Mouse (Mus musculus) myocyte (in vitro differentiated cells): ENCODE data around the gene Hoxd10.

Experiments used
- CEBPB ChIP-seq: IDR thresholded peaks from 2 replicates; pipeline ENCODE4 v1.6.1; 2011; ENCODE audit warnings: mild to moderate bottlenecking, moderate library complexity; ENCODE audit not compliant: poor library complexity, insufficient read depth, severe bottlenecking
- E2F4 ChIP-seq: IDR thresholded peaks from one replicate; pipeline ENCODE4 v1.6.1; 2011; ENCODE audit warnings: mild to moderate bottlenecking, control low read depth, moderate library complexity; ENCODE audit not compliant: insufficient read depth
- MAX ChIP-seq: IDR thresholded peaks from one replicate; pipeline ENCODE4 v1.6.1; 2011; ENCODE audit warnings: low read depth, mild to moderate bottlenecking, control low read depth
- MYOG ChIP-seq, 3 experiments: IDR thresholded peaks; one replicate each; pipeline ENCODE4 v1.6.1; 2011; ENCODE audit warnings: control low read depth in 2 of 3, low read depth in 2 of 3, mild to moderate bottlenecking in 2 of 3; ENCODE audit not compliant: insufficient read length in 2 of 3, control insufficient read depth in 1 of 3, insufficient read depth in 1 of 3
- POLR2A ChIP-seq: IDR thresholded peaks from one replicate; pipeline ENCODE4 v1.6.1; 2011; ENCODE audit warnings: low read depth, mild to moderate bottlenecking, control low read depth, moderate library complexity; ENCODE audit not compliant: insufficient read length
- POLR2AphosphoS2 ChIP-seq: IDR thresholded peaks from one replicate; pipeline ENCODE4 v1.6.1; 2011; ENCODE audit warnings: low read depth, control low read depth; ENCODE audit not compliant: insufficient read length
- TCF12 ChIP-seq: IDR thresholded peaks from one replicate; pipeline ENCODE4 v1.6.1; 2011; ENCODE audit warnings: mild to moderate bottlenecking, control low read depth; ENCODE audit not compliant: poor library complexity, insufficient read depth, severe bottlenecking
- USF1 ChIP-seq: IDR thresholded peaks from one replicate; pipeline ENCODE4 v1.6.1; 2011; ENCODE audit warnings: low read depth, mild to moderate bottlenecking, control low read depth, moderate library complexity

DNA sequence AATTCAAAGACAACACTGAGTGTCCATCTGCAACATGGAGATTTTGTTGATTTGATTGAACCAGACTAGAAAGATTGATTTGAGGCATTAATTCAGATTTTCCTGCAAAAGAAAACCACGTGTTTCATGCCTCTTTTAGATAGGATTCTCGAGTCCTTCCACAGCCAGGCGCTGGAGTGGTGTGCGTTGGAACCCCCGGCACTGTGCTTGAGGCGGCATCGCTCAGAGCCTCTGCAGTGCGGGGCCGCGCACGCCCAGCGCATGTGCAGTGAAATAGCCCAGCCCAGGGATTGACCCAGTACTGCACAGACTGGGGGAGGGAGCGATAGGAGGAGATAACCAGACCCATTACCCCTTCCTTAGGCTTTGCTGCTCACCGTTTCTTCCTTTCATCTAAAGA is 23.2 kb downstream of the Hoxd10 start:
- TF ChIP-seq POLR2A: no peak
- TF ChIP-seq E2F4: no peak
- TF ChIP-seq MYOG (IDR thresholded peaks at IDR 0.05; ENCODE audit: control insufficient read depth in 1 of 3, insufficient read depth in 1 of 3, insufficient read length in 2 of 3, low read depth in 2 of 3): no peak
- no peak for TF ChIP-seq USF1
- TF ChIP-seq POLR2AphosphoS2: no peak
- no peak for TF ChIP-seq TCF12
- no peak for TF ChIP-seq CEBPB
- no peak for TF ChIP-seq MAX
